Mouse (Mus musculus): ENCODE measurements around the gene Csnk1g2. TPM values are rescaled to one million over a fixed set of nuclear protein-coding genes. Genes with fewer than 3 reads are reported as not detected.

The Csnk1g2 gene
- polyA plus RNA-seq, 1 experiment from 2014 or later: 89.0 TPM

DNA sequence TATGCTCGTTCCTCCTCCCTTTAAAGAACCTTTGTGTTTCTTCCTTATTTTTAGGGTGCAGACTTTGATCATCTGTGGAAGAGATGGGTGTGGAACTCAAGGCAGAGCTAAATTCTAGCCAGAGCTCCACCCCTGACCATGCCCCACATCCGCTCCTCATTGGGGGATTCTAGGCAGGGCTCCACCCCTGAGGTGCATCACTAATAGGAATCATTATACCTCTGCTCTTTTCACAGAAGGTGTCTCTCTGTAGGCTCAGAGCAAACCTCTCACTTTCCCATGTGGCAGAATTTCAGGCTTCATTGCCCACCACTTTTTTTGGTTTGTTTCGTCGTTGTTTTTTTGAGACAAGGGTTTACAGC lies 36.2 kb downstream of the Csnk1g2 start:
- no peak overlapping the region for H3K4me3 ChIP-seq
- H3K27me3 ChIP-seq (replicated peaks): no peaks in the 10 kb centered on the region
- no peak overlapping the region for H3K4me2 ChIP-seq
- ATAC-seq (ENCODE audit: extremely low read depth, insufficient number of reproducible peaks, low FRiP score, low TSS enrichment): no peak
- H3K9ac ChIP-seq: no peak overlapping the region
- peaks cover 44% of the 10 kb centered on the region for H3K4me1 ChIP-seq
- no peaks in the 10 kb centered on the region for H3K9me3 ChIP-seq
- H3K36me3 ChIP-seq: no peaks in the 10 kb centered on the region
- H3K27ac ChIP-seq (replicated peaks): no peak overlapping the region
- 61% methylated on average over 4 of the region's 4 CpGs for WGBS

DNA sequence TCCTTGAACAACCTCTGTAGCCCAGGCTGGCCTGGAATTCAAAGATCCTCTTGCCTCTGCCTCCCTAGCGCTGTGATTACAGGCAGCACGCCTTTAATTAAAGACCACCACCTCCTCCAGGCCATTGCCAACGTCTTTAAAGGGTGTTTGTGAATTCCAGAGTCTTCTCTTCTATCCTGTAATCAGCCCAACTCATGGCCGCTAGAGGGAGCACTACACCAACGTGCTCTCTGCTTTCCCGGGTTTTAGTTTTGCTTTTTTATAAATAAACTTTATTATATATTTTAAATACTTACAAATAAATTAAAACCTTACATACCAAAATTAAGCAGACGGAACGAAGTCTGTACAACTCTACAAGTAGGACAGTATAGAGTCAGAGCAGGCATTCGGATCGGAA lies 36.6 kb downstream of the Csnk1g2 start:
- H3K9ac ChIP-seq: peak overlapping the region; percentile 65
- H3K36me3 ChIP-seq: no peaks in the 10 kb centered on the region
- H3K4me1 ChIP-seq: peaks cover 46% of the 10 kb centered on the region
- H3K27me3 ChIP-seq (replicated peaks): no peaks in the 10 kb centered on the region
- no peak for ATAC-seq (ENCODE audit: extremely low read depth, insufficient number of reproducible peaks, low FRiP score, low TSS enrichment)
- 14% methylated on average over 10 of the region's 10 CpGs for WGBS
- no peaks in the 10 kb centered on the region for H3K9me3 ChIP-seq
- peak overlapping the region; percentile 57 for H3K4me2 ChIP-seq
- no peak overlapping the region for H3K27ac ChIP-seq (replicated peaks)
- peak overlapping the region; percentile 38 for H3K4me3 ChIP-seq

DNA sequence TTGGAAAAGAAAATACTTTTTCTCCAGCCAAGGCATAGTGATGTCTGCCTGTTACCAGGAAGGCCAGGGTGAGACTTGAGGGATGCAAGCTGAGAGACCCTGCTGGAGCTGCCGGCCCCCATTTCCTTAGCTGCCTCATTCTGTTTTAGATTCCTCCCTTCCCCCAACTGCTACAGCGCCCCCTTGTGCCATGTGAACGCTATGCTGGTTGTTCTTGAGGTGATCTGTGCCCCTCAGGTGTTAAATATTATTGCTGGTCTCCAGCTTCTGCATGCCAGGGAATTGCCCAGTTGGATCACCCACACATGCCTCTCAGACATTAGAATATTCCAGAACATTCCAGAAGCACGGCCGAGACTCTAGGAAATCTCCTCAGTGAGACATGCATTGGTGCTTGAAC lies 38.5 kb downstream of the Csnk1g2 start:
- H3K27ac ChIP-seq (replicated peaks): no peak overlapping the region
- no peak overlapping the region for H3K4me2 ChIP-seq
- WGBS: 34% methylated on average over 5 of the region's 5 CpGs
- H3K9me3 ChIP-seq: no peaks in the 10 kb centered on the region
- no peak for ATAC-seq (ENCODE audit: extremely low read depth, insufficient number of reproducible peaks, low FRiP score, low TSS enrichment)
- peaks cover 50% of the 10 kb centered on the region for H3K4me1 ChIP-seq
- peaks cover 8% of the 10 kb centered on the region for H3K36me3 ChIP-seq
- no peak overlapping the region for H3K9ac ChIP-seq
- no peaks in the 10 kb centered on the region for H3K27me3 ChIP-seq (replicated peaks)
- H3K4me3 ChIP-seq: no peak overlapping the region

DNA sequence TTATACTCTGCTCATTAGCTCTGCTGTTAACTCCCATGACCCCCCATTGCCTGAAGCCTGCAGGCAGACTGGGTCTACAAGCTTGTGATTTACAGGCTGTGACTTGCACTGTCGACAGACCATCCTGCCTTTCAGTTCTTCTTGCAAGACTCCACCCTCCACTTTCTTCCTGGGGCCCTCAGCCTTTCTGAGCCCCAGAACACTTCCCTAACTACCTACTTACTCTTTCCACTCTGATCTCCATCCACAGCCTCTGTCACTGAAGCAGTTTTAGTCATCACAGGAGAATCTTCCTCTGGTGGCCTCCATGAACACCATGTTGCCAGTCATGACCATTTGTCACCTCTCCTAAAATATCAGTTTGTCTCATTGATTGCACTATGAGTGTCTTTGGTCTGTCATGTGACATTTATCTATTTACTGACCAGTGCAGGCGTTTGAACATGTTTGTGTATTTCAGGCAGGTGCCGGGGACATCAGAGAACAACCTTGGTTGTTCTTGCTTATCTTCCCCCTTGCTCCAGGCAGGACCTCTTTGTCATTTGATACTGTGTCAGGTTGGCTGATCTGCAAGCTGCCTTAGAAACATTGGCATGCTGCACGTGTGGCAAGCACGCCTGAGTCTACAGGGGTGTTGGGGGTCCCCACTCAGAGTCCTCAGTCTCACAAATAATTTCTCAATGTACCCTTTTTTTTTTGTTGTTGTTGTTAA lies 41.0 kb downstream of the Csnk1g2 start:
- Histone ChIP-seq H3K4me3 (no peak overlapping the region), H3K27me3 (replicated peaks) (no peaks in the 10 kb centered on the region), H3K36me3 (peaks cover 33% of the 10 kb centered on the region), H3K9ac (peak overlapping the region; percentile 42; the same call in 1 of the 2 replicates), H3K4me1 (peaks cover 49% of the 10 kb centered on the region), H3K9me3 (no peaks in the 10 kb centered on the region), H3K27ac (replicated peaks) (peak overlapping the region; percentile 90), H3K4me2 (no peak overlapping the region)
- no peak for ATAC-seq (ENCODE audit: extremely low read depth, insufficient number of reproducible peaks, low FRiP score, low TSS enrichment)
- 18% methylated on average over 5 of the region's 5 CpGs for WGBS

DNA sequence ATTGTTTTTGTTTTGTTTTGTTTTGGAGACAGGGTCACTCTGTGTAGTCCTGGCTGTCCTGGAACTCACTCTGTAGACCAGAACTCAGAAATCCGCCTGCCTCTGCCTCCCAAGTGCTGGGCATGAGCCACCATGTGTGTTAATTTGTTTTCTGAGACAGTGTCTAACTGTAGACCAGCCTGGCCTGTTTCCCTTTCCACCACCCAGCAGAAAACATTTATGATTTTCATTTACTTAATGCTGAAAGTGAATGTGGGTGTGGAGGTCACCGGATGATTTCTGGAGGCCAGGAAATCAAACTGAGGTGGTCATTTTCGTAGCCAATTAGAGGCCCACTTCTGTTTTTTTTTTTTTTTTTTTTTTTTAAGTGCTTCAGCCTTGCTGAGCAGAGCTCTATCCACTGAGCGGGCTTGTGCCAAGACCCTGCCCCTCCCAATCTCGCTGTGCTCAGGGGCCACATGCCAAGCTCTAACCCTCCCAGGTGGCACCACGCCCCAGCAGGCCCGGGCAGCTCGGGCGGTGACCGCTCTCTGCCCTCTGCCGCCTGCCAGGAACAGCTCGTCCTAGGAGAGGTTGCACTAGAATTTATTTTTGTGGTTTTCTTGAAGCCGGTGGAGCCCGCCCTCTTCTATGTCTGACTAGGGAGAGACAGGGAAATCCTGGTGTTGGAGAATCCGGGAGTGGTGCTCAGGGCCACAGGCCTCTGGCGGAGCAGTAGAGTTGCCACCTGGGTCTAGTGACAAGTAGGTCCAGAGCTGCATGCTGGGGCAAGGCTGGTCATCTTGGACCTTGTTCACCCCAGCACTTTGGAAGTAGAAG lies 41.8 kb downstream of the Csnk1g2 start:
- 21% methylated on average over 16 of the region's 16 CpGs for WGBS
- peak; percentile 28; the same call in 1 of the 2 replicates for ATAC-seq (ENCODE audit: extremely low read depth, insufficient number of reproducible peaks, low FRiP score, low TSS enrichment)
- H3K4me3 ChIP-seq: peak overlapping the region; percentile 29
- no peaks in the 10 kb centered on the region for H3K27me3 ChIP-seq (replicated peaks)
- H3K4me1 ChIP-seq: peaks cover 43% of the 10 kb centered on the region
- H3K9ac ChIP-seq: peak overlapping the region; percentile 78
- H3K9me3 ChIP-seq: no peaks in the 10 kb centered on the region
- peak overlapping the region; percentile 61 for H3K4me2 ChIP-seq
- peaks cover 41% of the 10 kb centered on the region for H3K36me3 ChIP-seq
- peak overlapping the region; percentile 90 for H3K27ac ChIP-seq (replicated peaks)

DNA sequence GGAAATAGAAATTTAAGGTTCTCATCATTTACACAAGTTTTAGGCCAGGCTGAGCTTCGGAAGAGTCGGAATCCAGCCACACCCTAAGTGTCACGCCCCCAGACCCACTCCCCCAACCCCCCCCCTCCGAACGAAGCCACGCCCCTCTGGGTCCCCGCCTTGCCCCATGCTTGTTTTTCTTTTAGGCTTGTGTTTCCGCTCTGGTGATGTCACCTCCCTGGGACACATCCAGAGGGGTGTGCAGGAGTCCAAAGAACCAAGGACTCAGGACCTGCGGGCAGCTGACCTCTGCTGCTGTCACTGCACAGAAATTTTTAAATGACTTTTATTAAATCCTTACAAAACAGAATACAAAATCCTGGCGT lies 42.4 kb downstream of the Csnk1g2 start:
- peak overlapping the region; percentile 61 for H3K4me2 ChIP-seq
- peak overlapping the region; percentile 78 for H3K9ac ChIP-seq
- H3K36me3 ChIP-seq: peaks cover 47% of the 10 kb centered on the region
- ATAC-seq (ENCODE audit: extremely low read depth, insufficient number of reproducible peaks, low FRiP score, low TSS enrichment): peak; percentile 17; the same call in 1 of the 2 replicates
- peak overlapping the region; percentile 90 for H3K27ac ChIP-seq (replicated peaks)
- no peaks in the 10 kb centered on the region for H3K27me3 ChIP-seq (replicated peaks)
- peak overlapping the region; percentile 29 for H3K4me3 ChIP-seq
- WGBS: 7% methylated on average over 10 of the region's 10 CpGs
- H3K9me3 ChIP-seq: no peaks in the 10 kb centered on the region
- H3K4me1 ChIP-seq: peaks cover 43% of the 10 kb centered on the region

DNA sequence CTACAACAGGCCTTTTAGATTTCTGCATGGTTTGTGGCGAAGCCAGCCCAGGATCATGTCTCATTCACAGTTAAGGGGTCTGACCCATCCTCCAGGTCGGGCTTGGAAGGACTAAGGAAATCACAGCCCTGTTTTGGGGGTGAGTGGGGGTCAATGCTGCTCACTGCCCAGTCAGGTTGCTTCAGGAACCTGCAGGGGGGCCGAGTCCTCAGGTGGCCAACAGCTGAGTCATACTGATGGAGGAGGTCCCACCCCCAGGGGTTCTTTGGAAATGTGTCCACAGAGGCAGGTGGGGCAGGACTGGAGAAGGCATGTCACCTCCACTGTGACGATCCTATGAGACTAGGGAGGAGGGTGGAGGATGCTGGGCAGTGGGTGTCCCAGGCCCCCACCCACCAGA lies 42.8 kb downstream of the Csnk1g2 start:
- Histone ChIP-seq H3K4me2 (peak overlapping the region; percentile 61), H3K9me3 (no peaks in the 10 kb centered on the region), H3K4me3 (no peak overlapping the region), H3K4me1 (peaks cover 46% of the 10 kb centered on the region), H3K9ac (peak overlapping the region; percentile 56), H3K27me3 (replicated peaks) (no peaks in the 10 kb centered on the region), H3K27ac (replicated peaks) (peak overlapping the region; percentile 90), H3K36me3 (peaks cover 51% of the 10 kb centered on the region)
- 61% methylated on average over 4 of the region's 4 CpGs for WGBS
- no peak for ATAC-seq (ENCODE audit: extremely low read depth, insufficient number of reproducible peaks, low FRiP score, low TSS enrichment)

DNA sequence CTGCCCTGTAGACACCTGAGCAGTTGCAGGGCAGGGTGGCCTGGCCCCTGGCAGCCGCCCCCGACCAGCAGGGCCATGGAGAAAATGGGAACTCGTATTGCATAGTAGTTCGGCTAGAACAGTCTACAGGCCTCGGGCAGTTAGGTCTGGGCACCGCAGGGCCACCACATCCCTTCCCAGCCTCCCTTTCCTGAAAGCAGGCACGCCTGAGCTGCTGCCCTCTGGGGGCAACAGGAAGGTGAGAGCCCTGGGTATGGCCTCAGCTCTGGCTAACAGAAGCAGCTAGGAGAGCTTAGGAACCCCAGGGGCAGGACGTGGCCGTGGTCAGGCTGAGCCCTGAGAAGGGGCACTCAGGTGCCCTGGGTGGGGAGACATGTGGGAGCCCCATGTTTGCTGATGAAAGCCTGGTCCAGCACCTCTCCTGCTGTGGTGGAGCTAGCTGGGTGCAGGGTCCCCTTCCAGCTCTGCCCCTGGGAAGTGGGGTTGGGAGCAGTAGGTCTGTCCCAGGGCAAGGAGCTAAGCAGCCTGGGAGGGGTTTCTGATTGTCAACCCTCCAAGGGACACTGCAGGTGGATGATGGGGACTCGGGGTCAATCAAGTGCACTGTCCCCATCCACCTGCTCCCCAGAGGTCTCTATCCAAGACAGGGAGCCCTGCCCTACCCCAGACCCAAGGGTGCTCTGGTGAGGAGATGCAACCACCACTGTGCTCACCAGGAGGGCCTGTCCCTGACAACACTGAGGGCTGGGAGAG lies 43.5 kb downstream of the Csnk1g2 start:
- H3K9me3 ChIP-seq: no peaks in the 10 kb centered on the region
- H3K27me3 ChIP-seq (replicated peaks): no peaks in the 10 kb centered on the region
- no peak overlapping the region for H3K4me3 ChIP-seq
- H3K9ac ChIP-seq: peak overlapping the region; percentile 52
- no peak for ATAC-seq (ENCODE audit: extremely low read depth, insufficient number of reproducible peaks, low FRiP score, low TSS enrichment)
- H3K27ac ChIP-seq (replicated peaks): peak overlapping the region; percentile 90
- no peak overlapping the region for H3K4me2 ChIP-seq
- peaks cover 58% of the 10 kb centered on the region for H3K36me3 ChIP-seq
- H3K4me1 ChIP-seq: peaks cover 49% of the 10 kb centered on the region
- WGBS: 70% methylated on average over 10 of the region's 10 CpGs

DNA sequence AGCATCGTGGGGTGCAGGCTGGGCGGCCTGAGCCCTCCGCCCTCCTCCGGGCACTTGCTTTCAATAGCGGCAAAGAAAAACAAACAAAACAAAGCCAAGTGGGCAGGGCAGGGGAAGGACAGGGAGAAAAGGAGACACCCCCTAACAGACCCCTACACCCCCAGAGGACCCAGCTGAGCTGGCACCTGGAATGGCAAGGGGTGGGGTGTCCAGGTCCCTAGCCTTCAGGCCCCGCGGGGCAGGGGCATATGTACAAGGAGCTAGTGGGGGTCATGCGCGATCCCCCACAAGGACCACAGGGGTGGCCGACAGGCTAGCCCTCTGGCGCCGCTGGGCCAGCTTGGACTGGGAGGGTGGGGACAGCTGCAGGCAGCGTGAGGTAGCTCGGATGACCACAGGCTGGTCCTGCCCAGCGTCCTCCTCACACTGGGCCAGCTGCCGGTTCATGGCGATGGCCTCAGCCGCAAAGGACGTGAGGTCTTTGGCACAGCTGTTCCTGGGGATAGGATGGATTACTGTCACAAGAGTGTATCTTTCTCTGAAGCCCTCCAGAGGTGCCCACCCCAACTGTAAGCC lies 44.3 kb downstream of the Csnk1g2 start:
- H3K27ac ChIP-seq (replicated peaks): no peak overlapping the region
- H3K9me3 ChIP-seq: no peaks in the 10 kb centered on the region
- no peak overlapping the region for H3K4me2 ChIP-seq
- H3K27me3 ChIP-seq (replicated peaks): no peaks in the 10 kb centered on the region
- H3K4me3 ChIP-seq: no peak overlapping the region
- WGBS: 77% methylated on average over 19 of the region's 19 CpGs
- peaks cover 66% of the 10 kb centered on the region for H3K36me3 ChIP-seq
- 0 out of 2 replicates have a peak overlapping the region, but pooled peaks have one; percentile 52 for H3K9ac ChIP-seq
- no peak for ATAC-seq (ENCODE audit: extremely low read depth, insufficient number of reproducible peaks, low FRiP score, low TSS enrichment)
- H3K4me1 ChIP-seq: peaks cover 57% of the 10 kb centered on the region

DNA sequence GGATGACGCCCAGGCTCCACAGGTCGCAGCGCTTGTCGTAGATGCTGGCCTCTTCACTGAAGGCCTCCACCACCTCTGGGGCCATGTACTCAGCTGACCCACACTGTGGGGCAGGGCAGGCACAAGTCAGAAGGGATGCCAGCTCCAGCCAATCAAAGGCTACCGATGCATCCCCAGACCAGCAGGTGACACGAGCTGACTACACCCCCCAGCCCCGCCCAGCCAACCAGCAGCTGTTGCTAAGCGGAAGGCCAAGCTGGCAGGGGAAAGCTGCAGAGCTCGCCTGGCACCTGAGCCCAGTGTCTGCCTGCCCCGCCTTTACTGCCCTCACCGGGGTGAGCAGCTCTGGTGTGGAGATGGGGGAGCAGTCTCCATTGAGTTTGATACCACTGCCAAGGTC lies 46.0 kb downstream of the Csnk1g2 start:
- H3K27ac ChIP-seq (replicated peaks): no peak overlapping the region
- H3K27me3 ChIP-seq (replicated peaks): no peaks in the 10 kb centered on the region
- ATAC-seq (ENCODE audit: extremely low read depth, insufficient number of reproducible peaks, low FRiP score, low TSS enrichment): no peak
- 88% methylated on average over 11 of the region's 11 CpGs for WGBS
- H3K4me2 ChIP-seq: no peak overlapping the region
- no peak overlapping the region for H3K9ac ChIP-seq
- H3K4me1 ChIP-seq: peaks cover 63% of the 10 kb centered on the region
- H3K36me3 ChIP-seq: peaks cover 83% of the 10 kb centered on the region
- H3K4me3 ChIP-seq: no peak overlapping the region
- H3K9me3 ChIP-seq: no peaks in the 10 kb centered on the region

DNA sequence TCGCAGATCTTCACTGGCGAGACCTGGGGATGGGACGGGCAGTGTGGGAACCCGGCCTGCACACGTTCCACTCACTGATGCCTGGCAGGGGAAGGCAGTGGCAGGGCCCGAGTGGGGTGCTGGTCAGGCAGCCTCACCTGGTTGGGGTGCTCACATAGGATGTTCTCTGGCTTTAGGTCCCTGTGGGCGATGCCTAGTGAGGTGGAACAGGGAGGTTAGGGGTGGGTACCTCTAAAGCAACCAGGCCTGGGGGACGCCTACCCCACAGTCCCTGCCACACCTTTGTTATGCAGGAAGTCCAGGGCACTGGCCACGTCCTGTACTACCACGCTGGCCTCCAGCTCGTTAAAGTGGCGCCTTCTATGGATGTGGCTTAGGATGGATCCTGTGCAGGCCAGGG lies 46.4 kb downstream of the Csnk1g2 start:
- no peaks in the 10 kb centered on the region for H3K9me3 ChIP-seq
- no peak overlapping the region for H3K27ac ChIP-seq (replicated peaks)
- peaks cover 85% of the 10 kb centered on the region for H3K36me3 ChIP-seq
- no peak overlapping the region for H3K4me2 ChIP-seq
- H3K4me1 ChIP-seq: peaks cover 63% of the 10 kb centered on the region
- no peak overlapping the region for H3K4me3 ChIP-seq
- H3K27me3 ChIP-seq (replicated peaks): no peaks in the 10 kb centered on the region
- WGBS: 88% methylated on average over 12 of the region's 12 CpGs
- H3K9ac ChIP-seq: no peak overlapping the region
- no peak for ATAC-seq (ENCODE audit: extremely low read depth, insufficient number of reproducible peaks, low FRiP score, low TSS enrichment)
